Mouse (Mus musculus) heart, adult 8-10 months (tissue): ENCODE data around the gene Pcmt1. TPM values are rescaled to one million over a fixed set of nuclear protein-coding genes. Genes with fewer than 3 reads are reported as not detected.

Experiments
- DNase-seq: peaks from one replicate; pipeline ENCODE4 v3.0.0; 2022; ENCODE audit warnings: low spot score
- total RNA-seq, 4 experiments: library from RNA; stranded (reverse); gene quantifications; 2 replicates each; pipeline ENCODE4 v1.2.4; 2022

Pcmt1 gene
- total RNA-seq, 4 experiments from 2014 or later: 94.3 to 102 (median 98.0) TPM

DNA sequence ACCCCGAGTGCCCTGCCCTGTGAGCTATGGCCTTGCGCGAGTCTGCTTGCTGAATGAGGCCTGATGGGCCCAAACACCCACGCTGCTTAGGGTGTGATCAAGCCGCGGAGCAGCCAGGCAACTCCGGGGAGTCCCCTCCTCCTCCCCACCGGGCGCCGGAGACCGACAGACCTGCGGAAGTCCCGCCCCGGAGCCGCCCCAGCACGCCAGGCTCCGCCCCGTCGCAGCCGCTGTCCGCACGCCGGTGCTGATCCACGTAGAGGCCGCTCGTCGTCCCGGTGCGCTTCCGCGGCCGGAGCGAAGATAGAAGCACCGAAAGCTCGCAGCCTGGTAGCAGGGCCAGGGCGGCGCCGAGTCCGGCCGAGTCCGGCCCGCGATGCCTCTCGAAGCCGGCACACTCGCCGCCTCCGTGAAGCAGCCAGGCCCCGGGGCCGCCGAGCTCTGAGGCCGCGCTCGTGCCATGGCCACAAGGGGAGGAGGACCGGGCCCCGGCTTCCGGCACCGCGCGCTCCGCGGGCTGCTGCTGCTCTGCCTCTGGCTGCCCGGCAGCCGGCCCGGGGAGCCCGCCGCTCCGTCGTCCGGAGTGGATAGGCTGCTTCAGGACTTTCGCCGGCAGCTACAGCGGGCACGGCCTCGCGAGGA, 91.2 kb downstream of the Pcmt1 start, which contains the start of gene Lrp11:
Gene Lrp11 (plus strand): TSS at position 209 of the 642 bp plus-strand sequence.
- DNase-seq: peak; percentile 89

DNA sequence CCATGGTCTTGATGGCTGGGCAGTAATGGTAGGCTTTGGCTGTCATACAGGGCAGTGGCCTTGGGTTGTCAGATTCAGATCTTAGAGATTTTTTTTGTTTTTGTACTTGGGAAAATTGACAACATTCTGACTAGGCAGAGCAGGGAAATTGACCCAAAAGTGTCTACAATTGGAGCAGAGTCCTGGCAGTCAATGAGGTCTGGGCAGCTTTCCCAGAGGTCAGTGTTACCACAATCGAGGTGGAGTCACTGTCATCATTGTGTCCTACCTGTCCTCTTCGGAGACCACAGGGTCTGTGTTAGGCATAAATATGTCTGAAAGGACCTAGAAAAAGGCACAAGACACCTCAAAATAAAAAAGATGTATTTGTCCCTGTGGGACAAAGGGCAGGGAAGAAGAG, 94.2 kb downstream of the Pcmt1 start:
- no peak for DNase-seq

DNA sequence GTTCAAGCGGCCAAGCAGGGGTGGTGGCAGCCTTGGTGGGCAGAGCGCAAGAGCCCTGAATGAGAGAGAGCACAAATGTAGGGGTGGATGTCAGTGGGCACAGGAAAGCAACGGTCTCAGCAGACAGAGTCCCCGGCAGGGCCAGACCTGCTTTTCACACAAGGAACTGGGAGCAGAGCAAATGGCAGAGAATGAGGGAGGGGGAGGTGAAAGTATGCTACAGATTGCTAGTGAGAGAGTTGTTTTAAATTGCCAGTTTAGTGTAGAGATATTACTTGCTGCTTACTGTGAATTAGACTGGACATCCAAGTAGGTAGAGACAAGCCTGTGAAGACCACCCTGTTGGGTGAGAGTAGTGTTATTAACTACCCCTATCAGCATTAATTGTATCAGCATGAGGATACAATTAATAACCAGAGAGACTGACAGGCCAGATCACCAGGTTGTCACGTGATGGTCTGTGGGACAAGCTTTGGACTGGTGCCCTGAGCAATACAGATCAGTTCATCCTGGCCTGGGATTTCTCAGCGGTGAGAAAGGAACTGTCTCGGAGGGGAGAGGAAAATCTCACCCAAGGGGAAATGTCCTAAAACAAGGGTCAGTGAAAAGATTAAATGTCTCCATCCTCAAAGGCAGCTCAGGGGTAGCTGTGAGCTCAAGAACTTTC, 97.9 kb downstream of the Pcmt1 start:
- no peak for DNase-seq

DNA sequence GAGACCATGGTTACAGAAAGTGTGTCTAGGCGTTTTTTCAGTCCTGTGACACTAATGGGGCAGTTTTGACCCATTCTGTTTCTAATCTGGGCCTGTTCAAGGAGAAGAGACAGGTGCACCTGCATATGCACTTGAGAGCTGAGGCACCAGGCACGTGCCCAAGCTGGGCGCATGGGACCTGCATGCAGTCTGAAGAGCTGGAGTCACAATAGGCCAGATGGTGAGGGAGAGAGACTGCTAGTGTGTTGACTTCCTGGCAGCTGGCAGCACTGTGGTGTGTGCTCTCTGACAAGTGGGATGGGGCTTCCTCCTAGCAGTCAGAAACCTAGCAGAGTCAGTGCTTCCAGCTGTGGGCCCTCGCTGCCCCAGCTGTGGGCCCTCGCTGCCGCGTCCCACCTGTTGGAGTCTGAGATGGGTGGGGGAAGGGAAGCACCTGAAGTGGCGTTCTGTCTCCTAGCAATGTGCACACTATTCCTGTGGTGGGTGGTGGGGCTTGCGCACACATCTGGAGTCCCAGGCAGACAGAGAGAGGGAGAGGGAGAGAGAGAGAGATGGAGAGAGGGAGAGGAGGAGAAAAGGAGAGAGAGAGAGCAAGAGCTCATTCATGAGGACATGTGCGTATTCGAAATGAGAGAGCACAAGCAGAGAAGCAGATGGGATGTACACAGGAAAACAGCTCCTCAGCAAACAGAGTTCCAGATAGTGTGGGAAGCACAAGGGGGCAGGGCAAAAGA, 98.6 kb downstream of the Pcmt1 start:
- no peak for DNase-seq

DNA sequence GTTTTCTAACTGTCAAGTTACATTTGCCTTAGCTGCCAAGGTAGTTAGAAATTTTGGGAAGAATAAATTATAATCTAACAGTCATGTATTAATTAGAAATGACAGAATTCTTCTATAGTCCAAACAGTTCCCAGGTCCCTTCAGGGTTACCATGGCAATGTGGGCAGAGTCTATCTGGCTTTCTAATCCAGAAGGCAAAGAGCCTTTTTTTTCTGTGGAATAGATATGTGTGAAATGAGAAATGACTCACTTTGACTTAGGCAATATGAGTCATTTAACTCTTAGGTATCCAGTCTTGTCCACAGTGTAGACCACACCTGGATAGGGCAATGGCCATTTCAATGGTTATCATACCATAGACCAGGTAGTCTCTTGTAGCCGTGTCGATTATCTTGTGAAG, 99.5 kb downstream of the Pcmt1 start:
- no peak for DNase-seq

Other genes with a start within 250 kb of the Pcmt1 start
- gene Ulbp1, start 207.5 kb downstream of the Pcmt1 start, total RNA-seq: 1 to 10 TPM; 1.5 to 2.5 (median 2.0) TPM
- 1 to 10 TPM; 2.8 to 6.1 (median 3.8) TPM for gene Lrp11, start 91.3 kb downstream of the Pcmt1 start, total RNA-seq
- 1 to 10 TPM; 4.9 to 7.1 (median 6.0) TPM for gene Nup43, start 13.6 kb downstream of the Pcmt1 start, total RNA-seq
- 10 to 100 TPM; 10.5 to 12.1 (median 10.8) TPM for gene Lats1, start 78 bp upstream of the Pcmt1 start, total RNA-seq
- 10 to 100 TPM; 10.1 to 14.0 (median 13.7) TPM for gene Katna1, start 44.9 kb upstream of the Pcmt1 start, total RNA-seq
- 100 to 1,000 TPM in 2 of 4 experiments, 10 to 100 TPM in 2; 94.3 to 115 (median 102) TPM for gene Ginm1, start 111.7 kb upstream of the Pcmt1 start, total RNA-seq
- 10 to 100 TPM; 10.3 to 15.9 (median 13.5) TPM for gene Ppil4, start 111.8 kb upstream of the Pcmt1 start, total RNA-seq
- under 1 TPM; 0.14 to 0.26 (median 0.23) TPM for gene Zc3h12d, start 151.3 kb upstream of the Pcmt1 start, total RNA-seq